Mouse (Mus musculus): ENCODE measurements around the gene Vamp5.

Gene Vamp5

GRCm38 (mm10) chr6:72366844-72367443 is 13.3 kb downstream of the Vamp5 start, which contains the start of gene Rnf181:
Gene Rnf181, minus strand, starts transcription at chr6:72366956.
- DNase-seq (ENCODE audit: low spot score): no peak

- no peak for DNase-seq (ENCODE audit: low spot score)
Measured at GRCm38 (mm10) chr6:72366304-72366703, 14.0 kb downstream of the Vamp5 start.

GRCm38 (mm10) chr6:72364985-72365384 is 15.3 kb downstream of the Vamp5 start:
- DNase-seq (ENCODE audit: low spot score): no peak

DNA sequence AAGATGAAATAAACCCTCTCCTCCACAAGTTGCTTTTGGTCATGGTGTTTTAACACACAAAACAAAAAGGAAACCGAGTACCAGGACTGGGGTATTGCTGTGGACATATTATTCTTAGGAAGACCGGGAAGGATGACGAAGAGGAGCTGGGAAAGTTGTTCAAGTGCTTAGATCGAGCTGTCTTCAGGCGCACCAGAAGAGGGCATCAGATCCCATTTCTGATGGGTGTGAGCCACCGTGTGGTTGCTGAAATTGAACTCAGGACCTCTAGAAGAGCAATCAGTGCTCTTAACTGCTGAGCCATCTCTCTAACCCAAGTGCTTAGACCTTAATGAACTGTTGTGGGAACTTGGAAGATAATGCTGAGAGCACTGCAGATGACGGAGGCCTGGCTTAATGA is 16.3 kb downstream of the Vamp5 start:
- no peak for DNase-seq (ENCODE audit: low spot score)

DNA sequence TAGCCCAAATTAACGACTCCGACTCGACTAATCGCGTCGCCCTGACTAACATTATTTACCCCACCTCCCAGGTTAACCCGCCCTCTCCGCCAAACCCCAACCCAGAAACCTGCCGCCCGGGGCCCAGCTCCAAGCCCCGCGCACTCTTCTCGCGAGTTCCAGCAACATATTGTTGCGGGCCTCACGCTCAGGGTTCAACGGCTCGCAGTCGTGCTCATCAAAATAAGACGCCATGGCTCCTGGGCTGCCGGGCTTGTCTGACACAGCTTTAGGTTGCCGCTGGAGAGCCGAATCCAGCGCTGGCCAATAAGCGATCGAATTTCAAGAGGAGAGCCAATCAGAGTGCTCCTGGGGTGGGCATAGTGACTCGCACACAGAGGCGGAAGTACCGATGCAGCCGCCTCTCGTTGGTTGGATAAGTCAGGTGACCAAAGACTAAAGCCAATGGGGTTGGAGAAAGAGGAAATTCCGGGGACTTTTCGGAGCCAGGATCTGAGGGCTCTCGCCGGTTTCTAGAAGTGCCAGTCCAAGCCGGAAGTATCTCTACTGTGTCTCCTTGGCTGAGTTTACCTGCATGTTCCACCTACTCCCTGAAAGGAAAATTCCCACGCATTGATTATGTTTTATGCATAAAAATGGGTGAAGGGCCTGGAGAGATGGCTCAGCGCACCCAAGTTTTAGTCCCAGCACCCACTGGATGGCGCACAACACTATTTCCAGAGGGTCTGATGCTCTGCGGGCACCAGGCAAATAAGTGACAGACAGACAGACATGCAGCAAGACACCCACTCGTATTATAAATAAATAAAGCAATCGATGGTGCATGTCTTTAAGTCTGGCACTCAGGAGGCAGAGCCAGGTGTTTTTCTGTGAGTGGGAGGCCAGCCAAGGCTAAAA is 17.9 kb downstream of the Vamp5 start:
- peak; percentile 92 for DNase-seq (ENCODE audit: low spot score)

- no peak for DNase-seq (ENCODE audit: low spot score)
Measured at GRCm38 (mm10) chr6:72361121-72361551, 19.1 kb downstream of the Vamp5 start.

DNA sequence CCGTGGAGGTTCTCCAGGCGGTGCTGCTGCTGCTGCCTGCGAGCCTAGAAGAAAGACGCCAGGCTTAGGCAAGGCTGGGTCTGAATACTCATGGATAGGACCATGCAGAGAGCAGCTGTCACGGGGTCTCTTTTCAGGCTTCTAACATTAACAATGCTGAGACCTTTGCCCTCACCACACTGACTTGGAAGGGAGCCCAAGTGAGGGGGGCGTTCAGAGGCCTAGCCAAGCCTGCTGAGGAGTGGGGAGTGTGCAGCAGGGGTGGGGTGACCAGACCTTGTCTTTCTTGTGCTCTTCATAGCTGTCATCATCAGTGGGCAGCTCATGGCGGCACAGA is 19.7 kb downstream of the Vamp5 start:
- DNase-seq (ENCODE audit: low spot score): no peak

- DNase-seq (ENCODE audit: low spot score): no peak
Measured at GRCm38 (mm10) chr6:72359891-72360598, 20.2 kb downstream of the Vamp5 start.

- DNase-seq (ENCODE audit: low spot score): no peak
Measured at GRCm38 (mm10) chr6:72359343-72359742, 20.9 kb downstream of the Vamp5 start.

DNA sequence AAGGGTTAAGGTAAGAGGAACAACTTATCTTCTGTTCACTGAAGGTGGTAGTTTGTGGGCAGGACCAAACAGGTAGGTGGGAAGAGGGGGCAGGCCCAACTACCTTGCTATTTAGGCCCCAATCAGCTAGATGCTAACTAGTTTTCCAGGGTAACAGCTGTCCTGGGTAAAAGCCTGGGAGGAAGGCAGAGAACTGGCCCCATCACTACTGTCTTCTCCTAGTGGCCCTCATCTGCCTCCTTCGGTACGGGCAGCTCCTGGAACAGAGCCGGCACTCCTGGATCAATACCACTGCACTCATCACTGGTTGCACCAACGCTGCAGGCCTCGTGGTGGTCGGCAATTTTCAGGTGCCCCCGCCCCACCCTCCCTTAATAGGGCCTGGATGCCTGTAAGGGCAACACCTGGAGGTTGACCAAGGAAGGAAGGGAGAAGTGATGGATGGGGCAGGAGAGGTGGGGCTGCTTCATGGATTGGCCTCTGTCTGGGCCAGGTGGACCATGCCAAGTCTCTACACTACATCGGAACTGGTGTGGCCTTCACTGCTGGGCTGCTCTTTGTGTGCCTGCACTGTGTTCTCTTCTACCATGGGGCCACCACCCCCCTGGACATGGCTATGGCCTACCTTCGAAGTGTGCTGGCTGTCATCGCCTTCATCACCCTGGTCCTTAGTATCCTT is 22.0 kb downstream of the Vamp5 start:
- DNase-seq (ENCODE audit: low spot score): no peak

DNA sequence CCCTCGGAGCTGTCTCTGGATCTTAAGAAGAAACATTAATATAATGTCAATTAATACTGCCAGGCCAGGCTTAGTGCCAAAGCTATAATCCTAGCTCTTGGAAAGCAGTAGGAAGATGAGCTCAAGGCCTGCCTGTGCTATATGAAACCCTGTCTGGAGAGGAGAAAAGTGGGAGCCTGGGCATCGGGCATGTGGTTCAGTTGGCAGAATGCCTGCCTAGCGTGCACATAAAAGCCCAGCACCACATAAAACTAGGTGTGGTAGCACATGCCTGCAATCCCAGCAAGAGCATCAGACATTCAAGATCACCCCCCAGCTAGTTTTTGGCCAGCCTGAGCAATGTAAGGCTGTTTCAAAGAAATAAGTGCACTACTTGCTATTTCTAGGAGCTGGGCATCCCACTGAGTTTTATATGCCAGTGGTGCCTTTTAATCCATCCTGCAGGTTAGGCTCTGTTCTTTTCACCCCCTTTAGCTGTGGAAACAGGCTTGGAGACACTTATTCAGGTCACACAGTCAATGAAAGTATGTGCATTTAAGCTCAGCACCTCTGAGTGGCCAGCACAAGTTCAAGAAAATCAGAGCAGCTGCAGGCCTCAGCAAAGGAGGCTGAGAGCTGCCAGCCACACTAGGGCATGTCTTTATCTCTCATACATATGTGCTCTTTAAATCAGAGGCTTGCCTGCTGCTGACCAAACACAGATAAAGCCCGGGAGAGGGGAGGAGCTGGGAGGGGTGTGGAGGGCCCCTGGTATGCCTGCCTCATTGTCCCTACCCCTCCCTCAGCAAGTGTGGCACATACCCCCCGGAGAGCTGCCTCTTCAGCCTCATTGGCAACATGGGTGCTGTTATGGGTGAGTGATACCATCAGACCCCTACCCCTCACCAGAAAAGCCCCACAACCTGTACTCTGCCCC is 22.8 kb downstream of the Vamp5 start:
- DNase-seq (ENCODE audit: low spot score): no peak

DNA sequence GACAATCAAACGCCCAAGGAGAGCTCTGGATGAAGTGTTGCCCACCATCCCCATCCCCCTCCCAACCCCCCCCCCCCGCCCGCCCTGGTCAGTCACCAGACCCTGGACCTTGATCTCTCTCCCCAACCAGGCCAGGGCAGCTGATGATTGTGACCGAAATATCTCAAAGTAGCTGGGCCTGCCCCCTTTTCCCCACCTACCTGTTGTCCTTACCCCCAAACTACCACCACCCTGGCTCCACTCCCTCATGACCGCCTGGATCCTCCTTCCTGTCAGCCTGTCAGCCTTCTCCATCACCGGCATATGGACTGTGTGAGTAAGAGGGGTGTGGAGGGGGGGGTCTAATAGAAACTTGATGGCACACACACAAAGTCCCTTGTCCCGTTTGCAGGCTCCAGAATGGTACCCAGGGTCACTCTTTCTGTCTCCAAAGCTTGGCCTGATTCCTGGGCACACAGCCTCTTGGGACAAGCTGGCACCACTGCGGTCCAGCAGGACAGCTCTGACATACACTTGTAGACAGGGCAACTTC is 24.2 kb downstream of the Vamp5 start:
- DNase-seq (ENCODE audit: low spot score): no peak

- DNase-seq (ENCODE audit: low spot score): peak; percentile 17
Measured at GRCm38 (mm10) chr6:72355066-72355911, 25.0 kb downstream of the Vamp5 start, which contains the start of gene Tmem150a. Gene Tmem150a, plus strand, starts transcription at chr6:72355447.

- DNase-seq (ENCODE audit: low spot score): no peak
Measured at GRCm38 (mm10) chr6:72354025-72354424, 26.2 kb downstream of the Vamp5 start.

GRCm38 (mm10) chr6:72352636-72353405 is 27.4 kb downstream of the Vamp5 start:
- DNase-seq (ENCODE audit: low spot score): no peak

DNA sequence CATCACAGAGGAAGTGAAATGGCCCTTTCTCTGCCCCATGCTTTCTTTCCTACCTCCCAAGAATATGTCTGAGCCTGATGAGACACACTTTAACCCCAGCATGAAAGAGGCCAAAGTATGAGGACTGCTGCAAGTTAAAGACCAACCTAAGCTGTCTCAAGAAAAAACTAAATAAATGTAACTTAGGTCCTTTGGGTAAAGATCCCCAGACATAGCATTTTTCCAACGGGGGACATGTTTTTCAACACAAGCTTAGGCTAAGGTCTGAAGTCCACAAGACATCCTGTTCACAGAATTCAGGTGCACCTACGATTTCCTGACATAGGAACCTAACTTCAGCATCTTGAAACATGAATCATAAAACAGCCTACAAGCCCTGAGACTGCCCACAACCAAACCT is 30.1 kb downstream of the Vamp5 start:
- no peak for DNase-seq (ENCODE audit: low spot score)

DNA sequence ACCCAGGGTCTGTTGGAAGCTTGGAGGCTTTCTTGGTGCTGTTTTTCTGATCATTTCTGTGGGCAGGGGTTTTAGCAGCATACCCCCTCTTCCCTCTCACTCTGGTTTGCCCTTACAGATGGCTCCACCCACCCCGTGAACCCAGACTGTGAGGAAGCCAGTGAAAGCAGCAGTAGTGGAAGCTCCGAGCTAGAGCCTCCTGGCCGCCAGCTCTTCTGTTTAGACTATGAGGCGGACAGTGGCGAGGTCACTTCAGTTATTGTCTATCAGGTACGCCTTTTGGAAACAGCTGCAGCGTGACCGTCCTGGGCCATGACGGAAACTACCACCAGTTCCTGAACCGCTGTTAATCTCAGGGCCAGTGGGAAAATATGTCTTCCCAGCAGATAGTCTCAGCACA is 31.9 kb downstream of the Vamp5 start:
- DNase-seq (ENCODE audit: low spot score): no peak

GRCm38 (mm10) chr6:72347166-72347941 is 32.9 kb downstream of the Vamp5 start, which contains the start of gene 0610030E20Rik:
Gene 0610030E20Rik, plus strand, starts transcription at chr6:72347317.
- DNase-seq (ENCODE audit: low spot score): peak; percentile 67

Data from spleen, adult 12 weeks (tissue).